Mouse (Mus musculus) limb, embryonic 14.5 days (tissue): ENCODE data around the gene Setdb2. TPM values are rescaled to one million over a fixed set of nuclear protein-coding genes. Genes with fewer than 3 reads are reported as not detected.

Source experiments
- ATAC-seq: fragments of 200-750 bp; cut with Nextera tagmentation; 2 replicates; pipeline ENCODE4 v1.8.0; 2017; ENCODE audit warnings: low read depth, moderate number of reproducible peaks, moderate TSS enrichment; ENCODE audit not compliant: low FRiP score
- DNase-seq: peaks from one replicate; pipeline ENCODE4 v3.0.0-alpha.2; 2015; ENCODE audit warnings: low spot score
- H3K27ac ChIP-seq: fragments of 300-500 bp; sonication (generic); replicated peaks from 2 replicates; pipeline ENCODE4 v1.5.1; 2014; ENCODE audit warnings: low read depth, mild to moderate bottlenecking, low read length, moderate library complexity, mixed read lengths
- H3K27me3 ChIP-seq: fragments of 300-500 bp; sonication (generic); 2 replicates; pipeline ENCODE4 v1.6.1; 2014; ENCODE audit warnings: low read length, mixed read lengths; ENCODE audit not compliant: control insufficient read depth, insufficient read depth
- H3K36me3 ChIP-seq: fragments of 300-500 bp; sonication (generic); 2 replicates; pipeline ENCODE4 v1.6.1; 2014; ENCODE audit warnings: mild to moderate bottlenecking, low read length, moderate library complexity, mixed read lengths; ENCODE audit not compliant: control insufficient read depth, insufficient read depth
- H3K4me1 ChIP-seq: fragments of 300-500 bp; sonication (generic); 2 replicates; pipeline ENCODE4 v1.6.1; 2014; ENCODE audit warnings: antibody characterized with exemption, low read length, mixed read lengths; ENCODE audit not compliant: control insufficient read depth, insufficient read depth
- H3K4me2 ChIP-seq: fragments of 300-500 bp; sonication (generic); replicated peaks from 2 replicates; pipeline ENCODE4 v1.6.1; 2014; ENCODE audit warnings: low read depth, mild to moderate bottlenecking, low read length, moderate library complexity; ENCODE audit not compliant: severe bottlenecking
- H3K4me3 ChIP-seq: fragments of 300-500 bp; sonication (generic); replicated peaks from 2 replicates; pipeline ENCODE4 v1.5.1; 2014; ENCODE audit warnings: low read length
- H3K9ac ChIP-seq: fragments of 300-500 bp; sonication (generic); 2 replicates; pipeline ENCODE4 v1.6.1; 2014; ENCODE audit warnings: mild to moderate bottlenecking, low read depth, low read length, moderate library complexity; ENCODE audit not compliant: severe bottlenecking
- H3K9me3 ChIP-seq: fragments of 300-500 bp; sonication (generic); 2 replicates; pipeline ENCODE4 v1.6.1; 2016; ENCODE audit warnings: low read length; ENCODE audit not compliant: control insufficient read depth
- POLR2A ChIP-seq: fragments of 200-500 bp; IDR thresholded peaks from 2 replicates; pipeline ENCODE4 v1.8.0; 2012; ENCODE audit warnings: inconsistent platforms, mild to moderate bottlenecking, moderate library complexity, borderline replicate concordance; ENCODE audit not compliant: insufficient read depth, insufficient read length; ENCODE audit errors: extremely low read depth
- WGBS: fragments of 180-500 bp; shearing (Covaris S2); extraction: QIAGEN DNeasy Blood & Tissue Kit; methylation state at CpG from one replicate; pipeline ENCODE4 v1.1.7; 2014; 5-methylcytosine and 5-hydroxymethylcytosine counted together
- polyA plus RNA-seq, 2 experiments: library from polyadenylated mRNA; depleted of rRNA in 1 of 2; stranded (reverse) in 1 of 2; unstranded in 1 of 2; fragments of >200 nt; fragmentation: Nextera tagmentation in 1 of 2; extraction: Ambion mirVana in 1 of 2; gene quantifications; 2 replicates each; pipeline versions ENCODE4 v1.2.1 to v1.2.3; 2012 to 2014

The Setdb2 gene
- polyA plus RNA-seq (2012; rRNA removed) (7.3 and 7.5 TPM in 2 replicates), polyA plus RNA-seq (2014; fragmentation: Nextera tagmentation; extraction: Ambion mirVana) (8.4 and 10.7 TPM in 2 replicates)

DNA sequence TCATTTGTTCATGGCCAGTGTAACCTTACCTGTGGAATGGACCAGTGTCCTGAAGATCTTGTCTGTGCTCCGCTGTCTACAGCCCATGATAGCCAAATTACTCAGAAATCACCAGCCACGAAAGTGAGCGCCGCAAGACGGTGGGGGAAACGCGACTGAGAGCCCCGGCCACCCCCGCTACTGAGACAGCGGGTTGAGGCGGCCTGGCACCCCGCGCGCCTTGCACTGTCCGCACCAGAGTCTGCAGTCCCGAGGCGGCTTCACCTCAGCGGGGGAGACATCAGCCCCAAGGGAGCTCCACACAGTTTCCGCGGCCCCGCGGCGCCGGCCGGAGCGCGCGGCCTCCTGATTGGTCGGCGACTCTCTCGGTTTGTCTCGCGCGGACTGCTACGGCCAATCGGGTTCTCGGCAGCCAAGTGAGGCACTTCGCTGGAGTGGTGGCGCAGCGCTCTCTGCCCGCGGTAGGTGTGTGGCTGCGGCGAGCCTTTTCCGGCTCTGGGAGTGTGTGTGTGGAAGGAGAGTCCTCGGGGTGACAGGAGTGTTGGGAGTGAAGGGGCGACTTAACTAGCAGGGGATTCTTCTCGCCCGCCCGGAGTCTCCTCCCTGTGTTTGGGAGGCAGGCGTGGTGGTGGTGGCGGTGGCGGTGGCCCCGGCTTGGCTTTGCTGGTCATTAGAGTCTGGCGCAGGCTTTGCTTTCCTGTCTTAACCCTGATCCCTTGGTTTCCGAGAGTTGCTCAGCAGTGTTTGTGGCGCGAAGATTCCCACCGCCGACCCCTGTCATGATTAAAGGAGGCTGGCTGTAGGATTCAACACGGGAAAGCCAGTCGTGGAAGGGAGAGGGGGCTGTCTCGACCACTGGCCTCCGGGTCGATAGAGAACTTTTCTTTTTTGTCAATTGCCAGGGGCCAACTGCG lies at the start of gene Setdb2, which contains the start of gene Cab39l:
Gene Setdb2 (minus strand): TSS at position 327 of the 914 bp plus-strand sequence.
Gene Cab39l (plus strand): TSS at position 415 of the 914 bp plus-strand sequence.
- Histone ChIP-seq H3K27me3 (no peaks in the 10 kb centered on the region), H3K4me1 (peaks cover 4% of the 10 kb centered on the region; the same call in 1 of the 2 replicates), H3K4me3 (peak within 1 kb of the TSS; percentile 72), H3K4me2 (peak within 1 kb of the TSS; percentile 66), H3K9me3 (no peaks in the 10 kb centered on the region), H3K27ac (peak within 1 kb of the TSS; percentile 75), H3K36me3 (no peaks in the 10 kb centered on the region), H3K9ac (peak within 1 kb of the TSS; percentile 80)
- peak; percentile 99 for ATAC-seq
- peak; percentile 92 for DNase-seq
- under 1% methylated on average over 64 of the region's 66 CpGs for WGBS
- peak; percentile 93; the same call in 1 of the 2 replicates for TF ChIP-seq POLR2A

DNA sequence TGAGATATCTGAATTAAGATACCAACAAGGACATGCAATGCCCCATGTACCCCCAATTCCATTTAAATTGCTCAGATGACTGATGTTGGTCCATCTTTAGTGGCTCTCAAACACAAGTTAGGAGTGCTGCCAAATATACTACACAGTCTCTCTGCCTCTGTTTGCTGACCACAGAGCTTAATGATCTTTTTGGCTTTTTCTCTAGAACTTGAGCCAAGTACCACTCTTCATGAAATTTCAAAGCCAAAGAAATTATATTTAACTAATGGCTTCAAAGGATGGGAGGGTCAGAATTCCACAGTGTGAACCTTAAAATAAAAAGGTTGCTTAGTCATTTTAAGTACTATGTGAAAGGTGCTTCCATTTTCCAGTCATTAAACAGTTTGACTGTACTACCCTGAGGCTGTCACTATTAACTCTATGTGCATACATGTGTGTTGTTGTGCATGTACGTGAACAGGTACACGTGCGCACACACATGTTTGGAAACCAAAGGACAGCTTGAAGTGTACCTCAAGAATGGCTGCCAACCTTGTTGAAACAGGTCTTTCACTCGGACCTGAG lies 44.6 kb upstream of the Setdb2 start:
- H3K9me3 ChIP-seq: no peaks in the 10 kb centered on the region
- no peak for TF ChIP-seq POLR2A
- H3K4me2 ChIP-seq: no peak overlapping the region
- no peaks in the 10 kb centered on the region for H3K4me1 ChIP-seq
- H3K36me3 ChIP-seq: no peaks in the 10 kb centered on the region
- no peaks in the 10 kb centered on the region for H3K27me3 ChIP-seq
- no peak overlapping the region for H3K9ac ChIP-seq
- ATAC-seq (no peak), DNase-seq (no peak)
- 86% methylated on average over 4 of the region's 4 CpGs for WGBS
- H3K27ac ChIP-seq: no peak overlapping the region
- H3K4me3 ChIP-seq: no peak overlapping the region

DNA sequence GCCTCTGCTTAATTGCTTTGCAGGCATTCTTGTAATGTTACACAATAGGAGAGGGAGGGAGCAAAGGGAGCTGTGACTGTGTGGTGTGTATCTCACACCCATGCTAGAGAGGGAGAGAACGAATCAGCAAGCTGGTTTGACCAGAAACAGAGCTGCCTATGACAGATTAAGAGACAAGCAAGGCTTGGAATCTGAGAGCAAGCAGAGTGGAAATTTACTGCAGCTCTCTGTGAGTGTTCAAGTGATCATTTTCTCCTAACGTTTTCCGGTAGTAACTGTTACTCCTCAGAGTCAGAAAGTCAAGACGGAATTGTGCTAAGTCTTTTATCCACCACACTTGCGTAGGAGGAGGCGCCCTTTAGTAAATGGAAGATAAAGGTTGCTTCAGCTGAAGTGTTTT lies 38.0 kb upstream of the Setdb2 start:
- no peak overlapping the region for H3K9ac ChIP-seq
- peak; percentile 6 for DNase-seq
- H3K4me1 ChIP-seq: no peaks in the 10 kb centered on the region
- 47% methylated on average over 6 of the region's 6 CpGs for WGBS
- no peaks in the 10 kb centered on the region for H3K36me3 ChIP-seq
- ATAC-seq: no peak
- TF ChIP-seq POLR2A: no peak
- H3K27ac ChIP-seq: no peak overlapping the region
- H3K27me3 ChIP-seq: no peaks in the 10 kb centered on the region
- H3K9me3 ChIP-seq: no peaks in the 10 kb centered on the region
- H3K4me3 ChIP-seq: no peak overlapping the region
- no peak overlapping the region for H3K4me2 ChIP-seq

DNA sequence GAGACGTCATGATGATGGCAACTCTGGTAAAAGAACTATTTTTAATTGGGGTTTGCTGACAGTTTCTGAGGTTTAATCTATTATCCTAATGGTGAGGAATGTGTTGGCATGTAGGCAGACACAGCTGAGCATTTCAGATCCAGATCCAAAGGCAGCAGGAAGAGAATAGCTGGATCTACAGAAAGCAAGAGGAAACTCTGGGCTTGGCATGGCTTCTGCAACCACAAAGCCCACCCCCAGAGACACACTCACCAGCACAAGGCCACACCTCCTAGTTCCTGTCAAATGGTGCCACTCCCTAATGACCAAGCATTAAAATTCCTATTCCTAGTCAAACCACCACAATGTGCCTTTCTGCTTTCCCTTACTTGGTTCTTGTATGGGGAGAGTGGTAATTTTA lies 30.1 kb upstream of the Setdb2 start:
- TF ChIP-seq POLR2A: no peak
- H3K4me2 ChIP-seq: no peak overlapping the region
- no peaks in the 10 kb centered on the region for H3K9me3 ChIP-seq
- no peak overlapping the region for H3K9ac ChIP-seq
- H3K27ac ChIP-seq: no peak overlapping the region
- WGBS: 93% methylated on average over 1 of the region's 1 CpGs
- H3K4me3 ChIP-seq: no peak overlapping the region
- H3K27me3 ChIP-seq: no peaks in the 10 kb centered on the region
- ATAC-seq (no peak), DNase-seq (no peak)
- 0 out of 2 replicates have a peak, but pooled peaks cover 4% of the 10 kb centered on the region for H3K36me3 ChIP-seq
- H3K4me1 ChIP-seq: no peaks in the 10 kb centered on the region

DNA sequence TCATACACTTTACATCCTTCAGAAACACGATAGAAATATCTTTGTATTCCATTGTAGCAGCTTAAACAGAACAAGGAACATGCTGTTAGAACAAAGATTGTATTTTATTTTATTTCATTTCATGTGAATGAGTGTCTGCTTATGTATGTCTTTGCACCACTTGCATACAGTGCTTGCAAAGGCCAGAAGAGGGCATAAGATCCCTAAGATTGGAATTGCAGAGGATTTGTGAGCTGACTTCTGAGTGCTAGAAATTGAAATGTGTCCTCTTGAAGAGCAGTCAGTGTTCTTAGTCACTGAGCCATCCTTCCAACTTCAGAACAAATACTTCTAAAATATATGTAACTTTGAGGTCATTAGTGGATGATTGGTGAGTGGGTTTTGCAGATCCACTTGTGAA lies 27.1 kb upstream of the Setdb2 start:
- no peaks in the 10 kb centered on the region for H3K27me3 ChIP-seq
- 59% methylated on average over 1 of the region's 1 CpGs for WGBS
- no peaks in the 10 kb centered on the region for H3K9me3 ChIP-seq
- DNase-seq (no peak), ATAC-seq (no peak)
- no peak overlapping the region for H3K27ac ChIP-seq
- no peak for TF ChIP-seq POLR2A
- no peaks in the 10 kb centered on the region for H3K4me1 ChIP-seq
- H3K4me2 ChIP-seq: no peak overlapping the region
- H3K9ac ChIP-seq: no peak overlapping the region
- H3K4me3 ChIP-seq: no peak overlapping the region
- 0 out of 2 replicates have a peak, but pooled peaks cover 4% of the 10 kb centered on the region for H3K36me3 ChIP-seq
